In genomic region chr4:115452304-115452703, GRCm38 (mm10) we compare ENCODE assay signal across 28 mouse cellular contexts. TPM values are rescaled to one million over a fixed set of nuclear protein-coding genes. Genes with fewer than 3 reads are reported as not detected.
"Had no signal": no experiment of that assay in that cellular context is flagged by ENCODE, and none has a peak within 500 bp of the region (broad histone marks: within the 10 kb centered on the region; RNA-seq: fewer than 3 reads in every experiment).

Gene Cyp4a30b, plus strand, starts transcription at chr4:115452604.

- DNase-seq: left cerebral cortex, postnatal 4 days; liver, embryonic 13.5 days; lung, adult 2 months; lung, postnatal 14 days; lung, postnatal 4 days; midbrain, embryonic 14.5 days; right cerebral cortex, adult 18-20 months; right cerebral cortex, postnatal 14 days; right cerebral cortex, postnatal 4 days; thymus, postnatal 25 days had no signal

- H3K36me3 ChIP-seq: hindbrain, embryonic 15.5 days; limb, embryonic 12.5 days; limb, embryonic 15.5 days; liver, embryonic 13.5 days; neural tube, embryonic 12.5 days; neural tube, embryonic 15.5 days; stomach, embryonic 15.5 days had no signal

- H3K4me1 ChIP-seq: hindbrain, embryonic 15.5 days; limb, embryonic 12.5 days; limb, embryonic 15.5 days; liver, embryonic 13.5 days; neural tube, embryonic 12.5 days; neural tube, embryonic 15.5 days; stomach, embryonic 15.5 days had no signal

- H3K4me2 ChIP-seq: hindbrain, embryonic 15.5 days; limb, embryonic 12.5 days; limb, embryonic 15.5 days; liver, embryonic 13.5 days; midbrain, embryonic 11.5 days; neural tube, embryonic 12.5 days; neural tube, embryonic 15.5 days; stomach, embryonic 15.5 days had no signal

- H3K9me3 ChIP-seq: hindbrain, embryonic 15.5 days; limb, embryonic 12.5 days; limb, embryonic 15.5 days; liver, embryonic 13.5 days; neural tube, embryonic 12.5 days; neural tube, embryonic 15.5 days; stomach, embryonic 15.5 days had no signal

- H3K27me3 ChIP-seq: hindbrain, embryonic 15.5 days; limb, embryonic 12.5 days; limb, embryonic 15.5 days; liver, embryonic 13.5 days; neural tube, embryonic 12.5 days; neural tube, embryonic 15.5 days; stomach, embryonic 15.5 days had no signal

- H3K4me3 ChIP-seq: hindbrain, embryonic 15.5 days; limb, embryonic 12.5 days; limb, embryonic 15.5 days; liver, embryonic 13.5 days; neural tube, embryonic 12.5 days; neural tube, embryonic 15.5 days; stomach, embryonic 15.5 days had no signal

- H3K27ac ChIP-seq: hindbrain, embryonic 15.5 days; limb, embryonic 12.5 days; limb, embryonic 15.5 days; liver, embryonic 13.5 days; neural tube, embryonic 12.5 days; neural tube, embryonic 15.5 days; stomach, embryonic 15.5 days had no signal

- H3K9ac ChIP-seq: hindbrain, embryonic 15.5 days; limb, embryonic 12.5 days; limb, embryonic 15.5 days; liver, embryonic 13.5 days; neural tube, embryonic 12.5 days; neural tube, embryonic 15.5 days; stomach, embryonic 15.5 days had no signal

RNA-seq across cellular contexts. Expression of gene Cyp4a30b, which starts in this region (rescaled TPM):
- total RNA-seq: layer of hippocampus, adult 18-20 months; layer of hippocampus, postnatal 14 days; left cerebral cortex, adult 8-10 months; left cerebral cortex, postnatal 14 days; left cerebral cortex, postnatal 4 days; megakaryocyte progenitor cell, adult 5-6 weeks; megakaryocyte-erythroid progenitor cell, adult 5-6 weeks had no signal
- polyA plus RNA-seq: hindbrain, embryonic 15.5 days; intestine, embryonic 14.5 days; limb, embryonic 12.5 days; limb, embryonic 15.5 days; liver, embryonic 13.5 days; liver, embryonic 16.5 days; lung, adult 2 months; lung, embryonic 16.5 days; midbrain, embryonic 11.5 days; midbrain, embryonic 14.5 days; neural tube, embryonic 12.5 days; neural tube, embryonic 15.5 days; stomach, embryonic 15.5 days; thymus, postnatal 0 days; urinary bladder, adult 2 months had no signal
